Mouse (Mus musculus) neural tube, embryonic 13.5 days (tissue): ENCODE results near the gene H2afy2. TPM values are rescaled to one million over a fixed set of nuclear protein-coding genes. Genes with fewer than 3 reads are reported as not detected.

ENCODE experiments used
- ATAC-seq: fragments of 200-750 bp; cut with Nextera tagmentation; 2 replicates; pipeline ENCODE4 v1.8.0; 2017; ENCODE audit warnings: low read depth, mild to moderate bottlenecking, moderate TSS enrichment, moderate library complexity
- H3K27ac ChIP-seq: fragments of 300-500 bp; sonication (generic); replicated peaks from 2 replicates; pipeline ENCODE4 v1.5.1; 2015; ENCODE audit warnings: moderate library complexity, mild to moderate bottlenecking, inconsistent platforms
- H3K27me3 ChIP-seq: fragments of 300-500 bp; sonication (generic); 2 replicates; pipeline ENCODE4 v1.6.1; 2015; ENCODE audit warnings: mild to moderate bottlenecking, inconsistent platforms
- H3K36me3 ChIP-seq: fragments of 300-500 bp; sonication (generic); 2 replicates; pipeline ENCODE4 v1.6.1; 2015; ENCODE audit warnings: mild to moderate bottlenecking, inconsistent platforms
- H3K4me1 ChIP-seq: fragments of 300-500 bp; sonication (generic); replicated peaks from 2 replicates; pipeline ENCODE4 v1.6.1; 2015; ENCODE audit warnings: inconsistent platforms
- H3K4me2 ChIP-seq: fragments of 300-500 bp; sonication (generic); 2 replicates; pipeline ENCODE4 v1.6.1; 2015; ENCODE audit warnings: inconsistent platforms, mild to moderate bottlenecking, moderate library complexity
- H3K4me3 ChIP-seq: fragments of 300-500 bp; sonication (generic); 2 replicates; pipeline ENCODE4 v1.5.1; 2015; ENCODE audit warnings: mild to moderate bottlenecking, inconsistent platforms
- H3K9ac ChIP-seq: fragments of 300-500 bp; sonication (generic); 2 replicates; pipeline ENCODE4 v1.6.1; 2015; ENCODE audit warnings: moderate library complexity, mild to moderate bottlenecking, inconsistent platforms
- H3K9me3 ChIP-seq: fragments of 300-500 bp; sonication (generic); 2 replicates; pipeline ENCODE4 v1.6.1; 2016; ENCODE audit warnings: inconsistent platforms
- WGBS: fragments of 180-500 bp; shearing (Covaris S2); methylation state at CpG from one replicate; pipeline ENCODE4 v1.1.7; 2015; 5-methylcytosine and 5-hydroxymethylcytosine counted together
- polyA plus RNA-seq: library from polyadenylated mRNA; unstranded; fragments of >200 nt; fragmentation: Nextera tagmentation; extraction: Ambion mirVana; gene quantifications from 2 replicates; pipeline ENCODE4 v1.2.1, GENCODE M21; 2015

Gene H2afy2
- polyA plus RNA-seq, 1 experiment from 2014 or later, result 306 TPM

GRCm38 (mm10) chr10:61822968-61823730 lies 39.2 kb upstream of the H2afy2 start:
- Histone ChIP-seq H3K27me3 (no peaks in the 10 kb centered on the region), H3K36me3 (no peaks in the 10 kb centered on the region), H3K9me3 (no peaks in the 10 kb centered on the region), H3K4me1 (peaks cover 17% of the 10 kb centered on the region), H3K27ac (no peak overlapping the region), H3K4me3 (no peak overlapping the region), H3K4me2 (no peak overlapping the region), H3K9ac (no peak overlapping the region)
- no peak for ATAC-seq
- 51% methylated on average over 7 of the region's 7 CpGs for WGBS

GRCm38 (mm10) chr10:61820050-61820449 lies 36.1 kb upstream of the H2afy2 start:
- H3K9ac ChIP-seq, result no peak overlapping the region
- peaks cover 13% of the 10 kb centered on the region; the same call in 1 of the 2 replicates for H3K4me1 ChIP-seq
- no peak overlapping the region for H3K4me2 ChIP-seq
- no peak overlapping the region for H3K27ac ChIP-seq
- no peak overlapping the region for H3K4me3 ChIP-seq
- H3K36me3 ChIP-seq, result no peaks in the 10 kb centered on the region
- H3K27me3 ChIP-seq, result no peaks in the 10 kb centered on the region
- no peak for ATAC-seq
- WGBS, result 58% methylated on average over 9 of the region's 9 CpGs
- H3K9me3 ChIP-seq, result no peaks in the 10 kb centered on the region

- Histone ChIP-seq H3K27ac (no peak overlapping the region), H3K27me3 (no peaks in the 10 kb centered on the region), H3K9ac (no peak overlapping the region), H3K36me3 (no peaks in the 10 kb centered on the region), H3K4me1 (no peaks in the 10 kb centered on the region), H3K4me2 (no peak overlapping the region), H3K9me3 (no peaks in the 10 kb centered on the region), H3K4me3 (no peak overlapping the region)
- 68% methylated on average over 5 of the region's 5 CpGs for WGBS
- no peak for ATAC-seq
These were observed 28.0 kb upstream of the H2afy2 start for GRCm38 (mm10) chr10:61811987-61812386.

- peak; percentile 69; the same call in 1 of the 2 replicates for ATAC-seq
- H3K9ac ChIP-seq, result no peak overlapping the region
- H3K9me3 ChIP-seq, result peaks cover 10% of the 10 kb centered on the region; the same call in 1 of the 2 replicates
- H3K4me2 ChIP-seq, result no peak overlapping the region
- 0 out of 2 replicates have a peak, but pooled peaks cover 3% of the 10 kb centered on the region for H3K27me3 ChIP-seq
- no peaks in the 10 kb centered on the region for H3K4me1 ChIP-seq
- 59% methylated on average over 15 of the region's 15 CpGs for WGBS
- H3K4me3 ChIP-seq, result no peak overlapping the region
- H3K27ac ChIP-seq, result no peak overlapping the region
- H3K36me3 ChIP-seq, result no peaks in the 10 kb centered on the region
These were observed 14.2 kb upstream of the H2afy2 start for GRCm38 (mm10) chr10:61798133-61798576.

- Histone ChIP-seq H3K4me2 (no peak overlapping the region), H3K27me3 (no peaks in the 10 kb centered on the region), H3K9ac (no peak overlapping the region), H3K4me1 (no peaks in the 10 kb centered on the region), H3K9me3 (0 out of 2 replicates have a peak, but pooled peaks cover 3% of the 10 kb centered on the region), H3K36me3 (no peaks in the 10 kb centered on the region), H3K4me3 (no peak overlapping the region), H3K27ac (no peak overlapping the region)
- 29% methylated on average over 8 of the region's 8 CpGs for WGBS
- ATAC-seq, result no peak
These were observed 11.5 kb upstream of the H2afy2 start for GRCm38 (mm10) chr10:61795458-61795857.

GRCm38 (mm10) chr10:61794971-61795370 lies 11.0 kb upstream of the H2afy2 start:
- WGBS, result 60% methylated on average over 10 of the region's 10 CpGs
- Histone ChIP-seq H3K36me3 (no peaks in the 10 kb centered on the region), H3K9me3 (no peaks in the 10 kb centered on the region), H3K27me3 (no peaks in the 10 kb centered on the region), H3K4me3 (no peak overlapping the region), H3K4me1 (no peaks in the 10 kb centered on the region), H3K27ac (no peak overlapping the region), H3K4me2 (no peak overlapping the region), H3K9ac (no peak overlapping the region)
- no peak for ATAC-seq

GRCm38 (mm10) chr10:61793015-61793414 lies 9.1 kb upstream of the H2afy2 start:
- Histone ChIP-seq H3K4me1 (no peaks in the 10 kb centered on the region), H3K36me3 (no peaks in the 10 kb centered on the region), H3K27ac (no peak overlapping the region), H3K4me3 (no peak overlapping the region), H3K27me3 (no peaks in the 10 kb centered on the region), H3K9me3 (no peaks in the 10 kb centered on the region), H3K4me2 (no peak overlapping the region), H3K9ac (no peak overlapping the region)
- WGBS, result 61% methylated on average over 8 of the region's 8 CpGs
- no peak for ATAC-seq

- no peak overlapping the region for H3K9ac ChIP-seq
- H3K36me3 ChIP-seq, result no peaks in the 10 kb centered on the region
- H3K9me3 ChIP-seq, result no peaks in the 10 kb centered on the region
- H3K4me3 ChIP-seq, result no peak overlapping the region
- H3K27me3 ChIP-seq, result no peaks in the 10 kb centered on the region
- 93% methylated on average over 5 of the region's 5 CpGs for WGBS
- H3K4me1 ChIP-seq, result peaks cover 11% of the 10 kb centered on the region
- no peak overlapping the region for H3K27ac ChIP-seq
- no peak overlapping the region for H3K4me2 ChIP-seq
- ATAC-seq, result no peak
These were observed 4.6 kb upstream of the H2afy2 start for GRCm38 (mm10) chr10:61788499-61788898.

GRCm38 (mm10) chr10:61787541-61788313 lies 3.8 kb upstream of the H2afy2 start:
- Histone ChIP-seq H3K4me3 (no peak overlapping the region), H3K36me3 (no peaks in the 10 kb centered on the region), H3K4me2 (no peak overlapping the region), H3K27ac (no peak overlapping the region), H3K9ac (no peak overlapping the region), H3K27me3 (no peaks in the 10 kb centered on the region), H3K4me1 (peaks cover 11% of the 10 kb centered on the region), H3K9me3 (no peaks in the 10 kb centered on the region)
- ATAC-seq, result no peak
- 80% methylated on average over 10 of the region's 10 CpGs for WGBS

GRCm38 (mm10) chr10:61784414-61784813 lies 467 bp upstream of the H2afy2 start:
- peaks cover 35% of the 10 kb centered on the region for H3K4me1 ChIP-seq
- H3K4me2 ChIP-seq, result peak overlapping the region; percentile 66
- H3K27me3 ChIP-seq, result no peaks in the 10 kb centered on the region
- peak overlapping the region; percentile 99 for H3K27ac ChIP-seq
- WGBS, result 13% methylated on average over 10 of the region's 10 CpGs
- H3K36me3 ChIP-seq, result no peaks in the 10 kb centered on the region
- no peak; the same call in 1 of the 2 replicates for ATAC-seq
- H3K4me3 ChIP-seq, result peak overlapping the region; percentile 86
- H3K9ac ChIP-seq, result peak overlapping the region; percentile 100
- no peaks in the 10 kb centered on the region for H3K9me3 ChIP-seq

GRCm38 (mm10) chr10:61782799-61783611 lies 942 bp downstream of the H2afy2 start:
- ATAC-seq, result peak; percentile 77
- H3K4me3 ChIP-seq, result peak overlapping the region; percentile 86
- no peaks in the 10 kb centered on the region for H3K27me3 ChIP-seq
- peaks cover 35% of the 10 kb centered on the region for H3K4me1 ChIP-seq
- no peaks in the 10 kb centered on the region for H3K36me3 ChIP-seq
- under 1% methylated on average over 71 of the region's 74 CpGs for WGBS
- H3K9ac ChIP-seq, result peak overlapping the region; percentile 100
- H3K9me3 ChIP-seq, result no peaks in the 10 kb centered on the region
- H3K4me2 ChIP-seq, result peak overlapping the region; percentile 66
- peak overlapping the region; percentile 99 for H3K27ac ChIP-seq
